Mouse (Mus musculus): ENCODE data around the gene Krr1. TPM values are rescaled to one million over a fixed set of nuclear protein-coding genes. Genes with fewer than 3 reads are reported as not detected.

Gene Krr1
- polyA plus RNA-seq, 1 experiment from 2014 or later, result 58.4 TPM

- H3K4me3 ChIP-seq (ENCODE audit: low read depth, low read length), result no peak overlapping the region
- no peaks in the 10 kb centered on the region for H3K9me3 ChIP-seq (ENCODE audit: control insufficient read depth, low read length)
- DNase-seq (ENCODE audit: low spot score) (peak; percentile 27), ATAC-seq (ENCODE audit: insufficient read depth, low FRiP score, low TSS enrichment) (no peak)
- no peak overlapping the region for H3K9ac ChIP-seq (ENCODE audit: low read length)
- no peak overlapping the region for H3K4me2 ChIP-seq (ENCODE audit: low read depth)
- no peaks in the 10 kb centered on the region for H3K27me3 ChIP-seq (ENCODE audit: control insufficient read depth, insufficient read depth, low read length)
- no peaks in the 10 kb centered on the region for H3K4me1 ChIP-seq (ENCODE audit: control insufficient read depth, insufficient read depth, low read length)
- WGBS, result 54% methylated on average over 13 of the region's 13 CpGs
- H3K27ac ChIP-seq (ENCODE audit: low read depth, low read length), result no peak overlapping the region
- no peaks in the 10 kb centered on the region for H3K36me3 ChIP-seq (ENCODE audit: control insufficient read depth, insufficient read depth, low read length)
Observed at GRCm38 (mm10) chr10:111936491-111937145, 35.8 kb upstream of the Krr1 start.

GRCm38 (mm10) chr10:111937146-111937534 is 35.3 kb upstream of the Krr1 start:
- Histone ChIP-seq H3K27ac (ENCODE audit: low read depth, low read length) (no peak overlapping the region), H3K9me3 (ENCODE audit: control insufficient read depth, low read length) (no peaks in the 10 kb centered on the region), H3K36me3 (ENCODE audit: control insufficient read depth, insufficient read depth, low read length) (no peaks in the 10 kb centered on the region), H3K4me2 (ENCODE audit: low read depth) (no peak overlapping the region), H3K9ac (ENCODE audit: low read length) (no peak overlapping the region), H3K4me3 (ENCODE audit: low read depth, low read length) (no peak overlapping the region), H3K4me1 (ENCODE audit: control insufficient read depth, insufficient read depth, low read length) (no peaks in the 10 kb centered on the region), H3K27me3 (ENCODE audit: control insufficient read depth, insufficient read depth, low read length) (no peaks in the 10 kb centered on the region)
- DNase-seq (ENCODE audit: low spot score), result no peak
- no peak for ATAC-seq (ENCODE audit: insufficient read depth, low FRiP score, low TSS enrichment)
- 75% methylated on average over 5 of the region's 5 CpGs for WGBS

DNA sequence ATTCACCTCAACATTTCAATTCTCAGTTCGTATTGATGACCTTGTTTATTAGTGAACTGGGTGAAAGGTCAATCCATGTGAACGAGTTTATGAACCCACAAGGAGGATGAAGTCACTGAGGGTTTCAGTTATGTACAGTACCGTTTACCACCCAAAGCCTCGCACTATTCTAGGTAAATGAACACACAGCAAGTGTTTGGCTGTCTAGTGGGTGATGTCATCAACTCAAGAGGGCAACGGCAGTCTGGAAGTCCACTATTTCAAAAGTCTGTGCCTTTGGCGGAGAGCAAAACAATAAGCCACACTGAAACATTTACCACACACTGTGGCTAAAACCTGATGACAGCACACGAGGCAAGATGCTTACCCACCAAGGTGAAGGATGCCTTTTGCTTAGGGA is 29.4 kb upstream of the Krr1 start:
- no peak for ATAC-seq (ENCODE audit: insufficient read depth, low FRiP score, low TSS enrichment)
- no peak overlapping the region for H3K27ac ChIP-seq (ENCODE audit: low read depth, low read length)
- H3K9me3 ChIP-seq (ENCODE audit: control insufficient read depth, low read length), result no peaks in the 10 kb centered on the region
- H3K4me1 ChIP-seq (ENCODE audit: control insufficient read depth, insufficient read depth, low read length), result no peaks in the 10 kb centered on the region
- H3K9ac ChIP-seq (ENCODE audit: low read length), result no peak overlapping the region
- no peaks in the 10 kb centered on the region for H3K27me3 ChIP-seq (ENCODE audit: control insufficient read depth, insufficient read depth, low read length)
- H3K4me2 ChIP-seq (ENCODE audit: low read depth), result no peak overlapping the region
- DNase-seq (ENCODE audit: low spot score), result no peak
- H3K4me3 ChIP-seq (ENCODE audit: low read depth, low read length), result no peak overlapping the region
- WGBS, result 85% methylated on average over 7 of the region's 7 CpGs
- no peaks in the 10 kb centered on the region for H3K36me3 ChIP-seq (ENCODE audit: control insufficient read depth, insufficient read depth, low read length)

GRCm38 (mm10) chr10:111945563-111945962 is 26.9 kb upstream of the Krr1 start:
- DNase-seq (ENCODE audit: low spot score) (no peak), ATAC-seq (ENCODE audit: insufficient read depth, low FRiP score, low TSS enrichment) (no peak)
- H3K27ac ChIP-seq (ENCODE audit: low read depth, low read length), result no peak overlapping the region
- H3K9me3 ChIP-seq (ENCODE audit: control insufficient read depth, low read length), result no peaks in the 10 kb centered on the region
- no peak overlapping the region for H3K9ac ChIP-seq (ENCODE audit: low read length)
- H3K4me2 ChIP-seq (ENCODE audit: low read depth), result no peak overlapping the region
- no peaks in the 10 kb centered on the region for H3K4me1 ChIP-seq (ENCODE audit: control insufficient read depth, insufficient read depth, low read length)
- no peaks in the 10 kb centered on the region for H3K27me3 ChIP-seq (ENCODE audit: control insufficient read depth, insufficient read depth, low read length)
- H3K36me3 ChIP-seq (ENCODE audit: control insufficient read depth, insufficient read depth, low read length), result no peaks in the 10 kb centered on the region
- H3K4me3 ChIP-seq (ENCODE audit: low read depth, low read length), result no peak overlapping the region
- WGBS, result 62% methylated on average over 3 of the region's 3 CpGs

DNA sequence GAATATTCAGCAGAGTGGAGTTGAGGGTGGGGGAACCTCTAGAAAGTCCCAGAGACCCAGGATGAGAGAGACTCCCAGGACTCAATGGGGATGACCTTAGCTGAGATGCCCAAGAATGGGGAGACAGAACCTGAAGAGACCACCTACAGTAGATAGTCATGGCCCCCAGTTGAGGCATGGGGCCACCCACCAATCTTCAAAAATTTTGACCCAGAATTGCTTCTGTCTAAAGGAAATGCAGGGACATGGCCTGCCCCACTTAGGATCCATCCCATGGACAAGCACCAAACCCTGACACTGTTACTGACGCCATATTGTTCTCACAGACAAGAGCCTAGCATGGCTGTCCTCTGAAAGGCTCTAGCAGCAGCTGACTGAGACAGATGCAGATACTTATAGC is 24.4 kb upstream of the Krr1 start:
- no peaks in the 10 kb centered on the region for H3K27me3 ChIP-seq (ENCODE audit: control insufficient read depth, insufficient read depth, low read length)
- H3K36me3 ChIP-seq (ENCODE audit: control insufficient read depth, insufficient read depth, low read length), result no peaks in the 10 kb centered on the region
- no peaks in the 10 kb centered on the region for H3K4me1 ChIP-seq (ENCODE audit: control insufficient read depth, insufficient read depth, low read length)
- H3K9ac ChIP-seq (ENCODE audit: low read length), result no peak overlapping the region
- H3K9me3 ChIP-seq (ENCODE audit: control insufficient read depth, low read length), result no peaks in the 10 kb centered on the region
- H3K4me2 ChIP-seq (ENCODE audit: low read depth), result no peak overlapping the region
- ATAC-seq (ENCODE audit: insufficient read depth, low FRiP score, low TSS enrichment) (no peak), DNase-seq (ENCODE audit: low spot score) (no peak)
- WGBS, result 90% methylated on average over 1 of the region's 1 CpGs
- no peak overlapping the region for H3K27ac ChIP-seq (ENCODE audit: low read depth, low read length)
- H3K4me3 ChIP-seq (ENCODE audit: low read depth, low read length), result no peak overlapping the region

DNA sequence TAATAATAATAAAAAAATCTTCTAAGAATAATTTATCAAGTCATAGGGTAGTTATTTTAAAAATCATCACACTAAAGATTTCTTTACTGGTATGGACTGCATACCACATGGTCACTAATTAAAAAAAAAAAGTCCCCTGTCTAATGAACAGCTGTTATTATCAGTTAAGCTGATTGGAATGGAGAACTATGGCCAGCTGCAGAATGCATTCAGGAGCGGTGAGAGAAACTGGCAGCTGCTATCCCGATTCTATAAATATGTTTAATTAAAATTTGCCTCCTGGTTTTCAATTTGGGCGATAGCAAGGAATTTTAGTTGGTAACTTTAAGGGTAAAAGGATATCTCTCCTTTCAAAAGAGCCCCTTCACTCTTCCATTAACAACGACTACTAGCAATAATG is 23.5 kb upstream of the Krr1 start:
- Histone ChIP-seq H3K4me1 (ENCODE audit: control insufficient read depth, insufficient read depth, low read length) (no peaks in the 10 kb centered on the region), H3K4me2 (ENCODE audit: low read depth) (no peak overlapping the region), H3K36me3 (ENCODE audit: control insufficient read depth, insufficient read depth, low read length) (no peaks in the 10 kb centered on the region), H3K4me3 (ENCODE audit: low read depth, low read length) (no peak overlapping the region), H3K9ac (ENCODE audit: low read length) (no peak overlapping the region), H3K27me3 (ENCODE audit: control insufficient read depth, insufficient read depth, low read length) (no peaks in the 10 kb centered on the region), H3K9me3 (ENCODE audit: control insufficient read depth, low read length) (no peaks in the 10 kb centered on the region), H3K27ac (ENCODE audit: low read depth, low read length) (no peak overlapping the region)
- WGBS, result 44% methylated on average over 4 of the region's 4 CpGs
- ATAC-seq (ENCODE audit: insufficient read depth, low FRiP score, low TSS enrichment) (no peak), DNase-seq (ENCODE audit: low spot score) (no peak)

- DNase-seq (ENCODE audit: low spot score) (no peak), ATAC-seq (ENCODE audit: insufficient read depth, low FRiP score, low TSS enrichment) (no peak)
- H3K4me3 ChIP-seq (ENCODE audit: low read depth, low read length), result no peak overlapping the region
- no peak overlapping the region for H3K9ac ChIP-seq (ENCODE audit: low read length)
- H3K36me3 ChIP-seq (ENCODE audit: control insufficient read depth, insufficient read depth, low read length), result no peaks in the 10 kb centered on the region
- H3K4me1 ChIP-seq (ENCODE audit: control insufficient read depth, insufficient read depth, low read length), result no peaks in the 10 kb centered on the region
- WGBS, result 78% methylated on average over 2 of the region's 2 CpGs
- H3K9me3 ChIP-seq (ENCODE audit: control insufficient read depth, low read length), result no peaks in the 10 kb centered on the region
- H3K27ac ChIP-seq (ENCODE audit: low read depth, low read length), result no peak overlapping the region
- H3K4me2 ChIP-seq (ENCODE audit: low read depth), result no peak overlapping the region
- no peaks in the 10 kb centered on the region for H3K27me3 ChIP-seq (ENCODE audit: control insufficient read depth, insufficient read depth, low read length)
Observed at GRCm38 (mm10) chr10:111955836-111956235, 16.6 kb upstream of the Krr1 start.

GRCm38 (mm10) chr10:111957271-111958045 is 15.0 kb upstream of the Krr1 start:
- H3K27ac ChIP-seq (ENCODE audit: low read depth, low read length), result no peak overlapping the region
- WGBS, result 59% methylated on average over 10 of the region's 10 CpGs
- ATAC-seq (ENCODE audit: insufficient read depth, low FRiP score, low TSS enrichment) (peak; percentile 68; the same call in 1 of the 2 replicates), DNase-seq (ENCODE audit: low spot score) (peak; percentile 53)
- no peak overlapping the region for H3K4me3 ChIP-seq (ENCODE audit: low read depth, low read length)
- H3K9ac ChIP-seq (ENCODE audit: low read length), result no peak overlapping the region
- no peak overlapping the region for H3K4me2 ChIP-seq (ENCODE audit: low read depth)
- H3K4me1 ChIP-seq (ENCODE audit: control insufficient read depth, insufficient read depth, low read length), result no peaks in the 10 kb centered on the region
- H3K27me3 ChIP-seq (ENCODE audit: control insufficient read depth, insufficient read depth, low read length), result no peaks in the 10 kb centered on the region
- no peaks in the 10 kb centered on the region for H3K36me3 ChIP-seq (ENCODE audit: control insufficient read depth, insufficient read depth, low read length)
- no peaks in the 10 kb centered on the region for H3K9me3 ChIP-seq (ENCODE audit: control insufficient read depth, low read length)

- WGBS, result 41% methylated on average over 4 of the region's 4 CpGs
- H3K9ac ChIP-seq (ENCODE audit: low read length), result no peak overlapping the region
- H3K27ac ChIP-seq (ENCODE audit: low read depth, low read length), result no peak overlapping the region
- DNase-seq (ENCODE audit: low spot score), result no peak
- no peak overlapping the region for H3K4me3 ChIP-seq (ENCODE audit: low read depth, low read length)
- H3K36me3 ChIP-seq (ENCODE audit: control insufficient read depth, insufficient read depth, low read length), result no peaks in the 10 kb centered on the region
- no peak overlapping the region for H3K4me2 ChIP-seq (ENCODE audit: low read depth)
- H3K9me3 ChIP-seq (ENCODE audit: control insufficient read depth, low read length), result no peaks in the 10 kb centered on the region
- H3K4me1 ChIP-seq (ENCODE audit: control insufficient read depth, insufficient read depth, low read length), result no peaks in the 10 kb centered on the region
- 0 out of 2 replicates have a peak, but pooled peaks have one; percentile 10 for ATAC-seq (ENCODE audit: insufficient read depth, low FRiP score, low TSS enrichment)
- no peaks in the 10 kb centered on the region for H3K27me3 ChIP-seq (ENCODE audit: control insufficient read depth, insufficient read depth, low read length)
Observed at GRCm38 (mm10) chr10:111958046-111958421, 14.4 kb upstream of the Krr1 start.

Measured in neural tube, embryonic 11.5 days (tissue).